Mouse (Mus musculus): ENCODE results near the gene Msln. TPM values are rescaled to one million over a fixed set of nuclear protein-coding genes. Genes with fewer than 3 reads are reported as not detected.

Msln gene
- 0.63 TPM in 1 of 2 replicates, not detected in the other for polyA plus RNA-seq (2014; fragmentation: Nextera tagmentation; extraction: Ambion mirVana)

DNA sequence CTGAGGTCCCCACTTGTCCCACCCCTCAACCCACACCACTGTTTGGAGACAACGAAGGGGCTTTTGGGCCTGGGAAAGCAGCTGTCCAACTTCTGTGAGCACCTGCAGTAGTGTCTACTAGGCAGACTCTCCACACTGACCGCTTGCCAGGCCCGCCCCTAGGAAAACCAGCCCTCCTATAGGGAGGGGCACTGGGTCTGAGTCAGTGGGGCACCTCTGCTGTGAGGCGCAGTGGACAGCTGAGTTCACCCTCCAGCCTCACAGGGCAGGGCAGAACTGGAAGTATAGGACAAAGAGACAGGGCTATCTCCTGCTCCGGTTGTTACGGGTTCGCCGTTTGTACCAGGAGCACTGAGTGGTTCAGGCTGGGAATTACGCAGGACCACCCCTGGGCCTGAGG, at the start of gene Msln:
Msln (minus strand) TSS at position 138 of the 400 bp plus-strand sequence.
- Histone ChIP-seq H3K4me1 (ENCODE audit: control insufficient read depth, insufficient read depth, low read length) (no peaks in the 10 kb centered on the region), H3K4me3 (ENCODE audit: low read depth, low read length) (no peak within 1 kb of the TSS), H3K9me3 (replicated peaks; ENCODE audit: control insufficient read depth, low read length) (no peaks in the 10 kb centered on the region), H3K9ac (replicated peaks; ENCODE audit: low read length) (no peak within 1 kb of the TSS), H3K27ac (replicated peaks; ENCODE audit: low read depth, low read length) (no peak within 1 kb of the TSS), H3K4me2 (ENCODE audit: low read depth, low read length) (no peak within 1 kb of the TSS), H3K36me3 (replicated peaks; ENCODE audit: control insufficient read depth, insufficient read depth, low read depth, low read length) (no peaks in the 10 kb centered on the region), H3K27me3 (ENCODE audit: control insufficient read depth, insufficient read depth, low read length) (no peaks in the 10 kb centered on the region)
- no peak for ATAC-seq (replicated peaks; ENCODE audit: insufficient number of reproducible peaks, low FRiP score, low TSS enrichment, low read depth)
- 80% methylated on average over 9 of the region's 9 CpGs for WGBS
- DNase-seq (ENCODE audit: low spot score): no peak

DNA sequence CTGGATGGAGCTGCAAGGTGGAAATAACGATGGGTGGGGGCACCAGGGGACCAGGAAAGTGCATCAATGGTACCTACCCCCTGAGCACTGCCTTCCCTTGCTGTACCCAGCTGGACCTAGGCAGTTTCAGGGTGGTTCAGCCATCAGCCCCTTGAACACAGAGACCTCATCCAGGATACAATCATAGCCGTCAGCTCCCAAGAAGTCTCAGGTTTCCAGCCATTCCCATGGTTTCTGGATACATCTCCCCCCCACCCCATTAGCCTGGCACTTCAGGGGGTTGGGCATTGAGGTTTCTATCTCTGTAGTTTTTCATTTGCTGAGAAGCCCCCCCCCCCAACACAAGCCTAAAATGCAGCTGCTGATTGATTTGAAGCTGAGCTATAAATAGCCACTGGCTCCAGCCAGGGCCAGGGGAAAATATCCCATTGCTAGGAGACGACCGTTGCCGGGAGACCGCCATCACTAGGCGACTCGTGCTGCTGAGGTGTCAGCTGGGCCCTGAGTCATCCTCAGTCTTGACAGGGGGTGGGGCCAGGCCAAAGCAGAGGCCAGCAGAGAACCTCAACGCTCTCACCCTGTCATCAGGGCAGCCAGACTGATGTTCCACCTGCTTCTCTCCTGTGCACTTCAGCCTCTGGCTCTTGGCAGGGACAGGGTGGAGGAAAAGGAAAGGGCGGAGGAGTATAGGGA, 48.8 kb upstream of the Msln start:
- Histone ChIP-seq H3K9ac (replicated peaks; ENCODE audit: low read length) (no peak overlapping the region), H3K4me3 (ENCODE audit: low read depth, low read length) (no peak overlapping the region), H3K4me2 (ENCODE audit: low read depth, low read length) (peak overlapping the region; percentile 16; the same call in 1 of the 2 replicates), H3K27me3 (ENCODE audit: control insufficient read depth, insufficient read depth, low read length) (peaks cover under 1% of the 10 kb centered on the region), H3K36me3 (replicated peaks; ENCODE audit: control insufficient read depth, insufficient read depth, low read depth, low read length) (no peaks in the 10 kb centered on the region), H3K9me3 (replicated peaks; ENCODE audit: control insufficient read depth, low read length) (no peaks in the 10 kb centered on the region), H3K4me1 (ENCODE audit: control insufficient read depth, insufficient read depth, low read length) (no peaks in the 10 kb centered on the region), H3K27ac (replicated peaks; ENCODE audit: low read depth, low read length) (no peak overlapping the region; the same call in 1 of the 2 replicates)
- ATAC-seq (replicated peaks; ENCODE audit: insufficient number of reproducible peaks, low FRiP score, low TSS enrichment, low read depth) (peak; percentile 79), DNase-seq (ENCODE audit: low spot score) (peak; percentile 51)
- WGBS: 6% methylated on average over 10 of the region's 10 CpGs

DNA sequence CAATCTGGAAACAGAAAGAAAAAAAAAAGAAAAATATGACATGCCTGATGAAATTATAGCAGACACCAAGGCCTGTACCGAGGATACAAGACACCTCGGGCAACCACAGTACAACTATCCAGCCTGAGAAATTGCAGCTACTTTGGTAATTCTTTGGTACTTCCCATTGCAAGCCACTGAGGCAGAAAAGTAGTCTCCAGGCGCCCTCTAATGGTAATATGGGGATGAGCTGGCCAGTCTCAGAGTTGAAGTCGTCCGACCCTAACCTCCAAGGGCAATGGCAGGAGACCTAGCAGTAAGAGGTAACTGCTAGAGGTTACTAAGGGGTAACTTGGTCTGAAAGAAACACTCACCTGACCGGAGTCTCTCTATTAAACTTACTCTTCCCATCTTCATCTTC, 46.9 kb upstream of the Msln start:
- no peaks in the 10 kb centered on the region for H3K36me3 ChIP-seq (replicated peaks; ENCODE audit: control insufficient read depth, insufficient read depth, low read depth, low read length)
- 6% methylated on average over 6 of the region's 6 CpGs for WGBS
- no peaks in the 10 kb centered on the region for H3K27me3 ChIP-seq (ENCODE audit: control insufficient read depth, insufficient read depth, low read length)
- no peak for ATAC-seq (replicated peaks; ENCODE audit: insufficient number of reproducible peaks, low FRiP score, low TSS enrichment, low read depth)
- no peak overlapping the region for H3K9ac ChIP-seq (replicated peaks; ENCODE audit: low read length)
- no peak overlapping the region for H3K4me2 ChIP-seq (ENCODE audit: low read depth, low read length)
- no peaks in the 10 kb centered on the region; the same call in 1 of the 2 replicates for H3K4me1 ChIP-seq (ENCODE audit: control insufficient read depth, insufficient read depth, low read length)
- DNase-seq (ENCODE audit: low spot score): peak; percentile 85
- no peaks in the 10 kb centered on the region for H3K9me3 ChIP-seq (replicated peaks; ENCODE audit: control insufficient read depth, low read length)
- H3K27ac ChIP-seq (replicated peaks; ENCODE audit: low read depth, low read length): no peak overlapping the region
- no peak overlapping the region for H3K4me3 ChIP-seq (ENCODE audit: low read depth, low read length)

DNA sequence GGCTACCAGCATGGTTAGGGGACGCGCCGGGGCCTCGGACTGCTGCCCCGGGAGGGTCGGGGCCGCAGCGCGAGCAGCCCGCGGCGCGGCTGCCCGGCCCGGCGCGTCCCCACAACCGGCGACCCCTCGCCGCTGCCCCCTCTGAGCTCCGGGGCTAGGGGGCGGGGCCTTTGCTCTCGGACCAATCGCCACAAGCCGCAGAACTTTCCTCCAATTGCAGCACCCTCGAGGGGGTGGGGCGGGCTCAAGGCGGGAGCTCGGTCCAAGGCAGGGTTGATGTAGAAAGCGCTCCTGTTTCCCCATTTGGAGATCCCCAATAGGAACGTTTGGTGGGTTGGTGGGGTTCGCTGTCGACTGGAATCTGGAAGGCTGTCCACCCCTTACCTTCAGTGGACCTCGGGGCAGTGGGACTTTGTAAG, 42.8 kb upstream of the Msln start, which contains the start of gene Metrn:
Metrn (minus strand) TSS at position 186 of the 419 bp plus-strand sequence.
- H3K9me3 ChIP-seq (replicated peaks; ENCODE audit: control insufficient read depth, low read length): no peaks in the 10 kb centered on the region
- peaks cover 7% of the 10 kb centered on the region for H3K4me1 ChIP-seq (ENCODE audit: control insufficient read depth, insufficient read depth, low read length)
- H3K4me2 ChIP-seq (ENCODE audit: low read depth, low read length): peak within 1 kb of the TSS; percentile 97
- H3K27me3 ChIP-seq (ENCODE audit: control insufficient read depth, insufficient read depth, low read length): no peaks in the 10 kb centered on the region
- DNase-seq (ENCODE audit: low spot score): peak; percentile 95
- H3K36me3 ChIP-seq (replicated peaks; ENCODE audit: control insufficient read depth, insufficient read depth, low read depth, low read length): no peaks in the 10 kb centered on the region
- H3K4me3 ChIP-seq (ENCODE audit: low read depth, low read length): peak within 1 kb of the TSS; percentile 80
- under 1% methylated on average over 35 of the region's 35 CpGs for WGBS
- H3K9ac ChIP-seq (replicated peaks; ENCODE audit: low read length): peak within 1 kb of the TSS; percentile 81
- peak; percentile 61 for ATAC-seq (replicated peaks; ENCODE audit: insufficient number of reproducible peaks, low FRiP score, low TSS enrichment, low read depth)
- H3K27ac ChIP-seq (replicated peaks; ENCODE audit: low read depth, low read length): peak within 1 kb of the TSS; percentile 68

DNA sequence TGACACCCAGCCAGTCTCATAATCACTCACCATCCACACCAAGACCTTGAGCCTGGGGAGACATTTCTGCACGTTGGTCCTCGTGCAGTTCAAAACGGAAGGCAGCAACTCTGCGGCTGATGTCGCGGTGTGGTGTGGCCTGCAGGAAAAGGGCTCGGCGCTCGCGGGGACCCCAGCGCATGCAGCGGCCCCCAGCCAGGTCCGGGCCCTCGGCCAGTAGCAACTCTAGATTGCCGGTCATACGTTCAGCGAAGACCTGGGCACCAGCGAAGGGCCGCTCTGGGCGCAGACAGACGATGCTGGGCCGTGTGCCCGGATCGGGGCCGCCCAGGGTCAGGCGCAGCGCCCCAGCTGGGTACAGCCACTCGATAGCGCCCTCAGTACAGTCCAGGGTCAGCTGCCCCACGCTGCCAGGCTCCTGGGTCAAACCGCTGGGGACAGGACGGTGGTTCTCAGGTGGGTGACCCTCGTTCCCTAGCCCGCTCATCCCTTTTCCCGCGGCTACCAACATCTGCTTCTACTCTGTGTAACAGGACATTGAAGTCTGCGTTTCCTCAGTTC, 42.1 kb upstream of the Msln start:
- H3K4me2 ChIP-seq (ENCODE audit: low read depth, low read length): peak overlapping the region; percentile 97
- DNase-seq (ENCODE audit: low spot score): no peak
- H3K9me3 ChIP-seq (replicated peaks; ENCODE audit: control insufficient read depth, low read length): no peaks in the 10 kb centered on the region
- peaks cover 7% of the 10 kb centered on the region for H3K4me1 ChIP-seq (ENCODE audit: control insufficient read depth, insufficient read depth, low read length)
- peak overlapping the region; percentile 68 for H3K27ac ChIP-seq (replicated peaks; ENCODE audit: low read depth, low read length)
- under 1% methylated on average over 36 of the region's 37 CpGs for WGBS
- peak overlapping the region; percentile 81 for H3K9ac ChIP-seq (replicated peaks; ENCODE audit: low read length)
- no peaks in the 10 kb centered on the region for H3K27me3 ChIP-seq (ENCODE audit: control insufficient read depth, insufficient read depth, low read length)
- H3K36me3 ChIP-seq (replicated peaks; ENCODE audit: control insufficient read depth, insufficient read depth, low read depth, low read length): no peaks in the 10 kb centered on the region
- peak overlapping the region; percentile 80 for H3K4me3 ChIP-seq (ENCODE audit: low read depth, low read length)
- no peak; the same call in 1 of the 2 replicates for ATAC-seq (replicated peaks; ENCODE audit: insufficient number of reproducible peaks, low FRiP score, low TSS enrichment, low read depth)

DNA sequence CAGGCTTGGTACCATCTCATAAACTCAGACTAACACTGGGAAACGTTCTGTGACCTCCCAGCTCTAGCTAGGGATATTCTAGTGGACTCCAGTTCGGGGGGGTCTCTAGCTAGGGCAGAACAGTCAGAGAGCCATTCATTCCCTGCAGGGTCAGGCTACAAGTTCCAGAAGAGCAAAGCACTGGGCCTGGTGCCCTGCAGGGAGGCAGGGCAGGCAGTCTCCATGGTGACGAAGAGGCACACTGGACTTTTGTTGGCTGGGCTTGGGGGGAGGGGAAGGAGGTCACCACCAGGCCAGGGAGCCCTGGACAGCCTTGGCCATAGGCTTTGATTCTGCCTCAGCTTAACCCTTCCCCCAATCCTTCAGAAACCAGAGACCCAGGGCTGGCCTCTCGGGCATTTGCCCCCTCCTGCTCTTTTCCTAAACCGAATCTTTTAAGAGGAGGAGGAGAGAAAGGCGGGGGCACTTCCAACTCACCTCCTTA, 41.5 kb upstream of the Msln start, which contains the start of gene AC134908.4:
AC134908.4 (minus strand) TSS at position 51 of the 484 bp plus-strand sequence.
- DNase-seq (ENCODE audit: low spot score): peak; percentile 65
- no peaks in the 10 kb centered on the region for H3K9me3 ChIP-seq (replicated peaks; ENCODE audit: control insufficient read depth, low read length)
- peak within 1 kb of the TSS; percentile 81 for H3K9ac ChIP-seq (replicated peaks; ENCODE audit: low read length)
- H3K27ac ChIP-seq (replicated peaks; ENCODE audit: low read depth, low read length): peak within 1 kb of the TSS; percentile 68
- peak within 1 kb of the TSS; percentile 80 for H3K4me3 ChIP-seq (ENCODE audit: low read depth, low read length)
- no peaks in the 10 kb centered on the region for H3K27me3 ChIP-seq (ENCODE audit: control insufficient read depth, insufficient read depth, low read length)
- 3% methylated on average over 6 of the region's 6 CpGs for WGBS
- peaks cover 7% of the 10 kb centered on the region for H3K4me1 ChIP-seq (ENCODE audit: control insufficient read depth, insufficient read depth, low read length)
- peak within 1 kb of the TSS; percentile 97 for H3K4me2 ChIP-seq (ENCODE audit: low read depth, low read length)
- 0 out of 2 replicates have a peak, but pooled peaks have one; percentile 24 for ATAC-seq (replicated peaks; ENCODE audit: insufficient number of reproducible peaks, low FRiP score, low TSS enrichment, low read depth)
- no peaks in the 10 kb centered on the region for H3K36me3 ChIP-seq (replicated peaks; ENCODE audit: control insufficient read depth, insufficient read depth, low read depth, low read length)

DNA sequence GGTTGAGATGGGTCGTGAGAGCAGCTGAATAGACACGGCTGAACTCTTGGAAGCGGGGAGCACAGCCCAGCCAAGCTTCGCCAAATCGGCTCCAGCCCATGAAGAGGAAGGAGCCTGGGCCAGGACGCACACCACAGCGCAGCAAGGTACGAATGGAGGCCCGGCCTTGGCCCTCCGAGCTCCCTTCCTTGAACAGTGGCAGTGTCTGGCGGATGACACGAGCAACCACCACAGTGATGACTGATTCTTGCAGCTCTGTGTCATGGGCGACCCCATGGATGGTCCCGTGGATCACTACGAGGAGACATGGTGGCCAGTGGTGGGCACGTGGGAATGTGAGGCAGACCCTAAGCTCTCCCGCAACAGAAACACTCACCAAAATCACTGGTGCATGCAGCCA, 40.8 kb upstream of the Msln start:
- Histone ChIP-seq H3K27ac (replicated peaks; ENCODE audit: low read depth, low read length) (peak overlapping the region; percentile 30; the same call in 1 of the 2 replicates), H3K9ac (replicated peaks; ENCODE audit: low read length) (peak overlapping the region; percentile 81), H3K27me3 (ENCODE audit: control insufficient read depth, insufficient read depth, low read length) (no peaks in the 10 kb centered on the region), H3K4me3 (ENCODE audit: low read depth, low read length) (peak overlapping the region; percentile 80), H3K36me3 (replicated peaks; ENCODE audit: control insufficient read depth, insufficient read depth, low read depth, low read length) (no peaks in the 10 kb centered on the region), H3K4me2 (ENCODE audit: low read depth, low read length) (peak overlapping the region; percentile 97), H3K9me3 (replicated peaks; ENCODE audit: control insufficient read depth, low read length) (no peaks in the 10 kb centered on the region), H3K4me1 (ENCODE audit: control insufficient read depth, insufficient read depth, low read length) (peaks cover 7% of the 10 kb centered on the region)
- ATAC-seq (replicated peaks; ENCODE audit: insufficient number of reproducible peaks, low FRiP score, low TSS enrichment, low read depth) (no peak), DNase-seq (ENCODE audit: low spot score) (no peak)
- WGBS: 70% methylated on average over 17 of the region's 17 CpGs

DNA sequence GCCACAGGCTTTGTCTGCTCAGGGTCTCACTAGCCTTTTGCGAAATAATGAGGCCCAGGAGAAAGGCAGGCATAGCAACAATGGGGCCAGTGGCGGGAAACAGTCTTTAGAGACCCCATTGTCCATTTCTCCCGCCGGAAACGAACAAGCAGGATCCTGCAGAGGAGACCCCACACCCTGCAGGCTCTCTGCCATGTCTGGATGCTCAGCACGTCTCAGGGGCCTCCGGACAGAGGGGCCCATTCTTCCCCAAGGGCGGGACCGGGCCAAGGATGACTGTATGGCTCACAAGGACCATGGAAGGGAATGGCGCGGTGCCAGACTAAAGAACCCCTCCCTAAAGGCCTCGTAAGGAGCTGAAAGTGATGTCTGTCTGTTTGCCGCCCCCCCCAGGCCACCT, 40.0 kb upstream of the Msln start:
- Histone ChIP-seq H3K9me3 (replicated peaks; ENCODE audit: control insufficient read depth, low read length) (no peaks in the 10 kb centered on the region), H3K27me3 (ENCODE audit: control insufficient read depth, insufficient read depth, low read length) (no peaks in the 10 kb centered on the region), H3K36me3 (replicated peaks; ENCODE audit: control insufficient read depth, insufficient read depth, low read depth, low read length) (no peaks in the 10 kb centered on the region), H3K4me1 (ENCODE audit: control insufficient read depth, insufficient read depth, low read length) (peaks cover 7% of the 10 kb centered on the region), H3K4me3 (ENCODE audit: low read depth, low read length) (peak overlapping the region; percentile 80; the same call in 1 of the 2 replicates), H3K9ac (replicated peaks; ENCODE audit: low read length) (peak overlapping the region; percentile 2; the same call in 1 of the 2 replicates), H3K27ac (replicated peaks; ENCODE audit: low read depth, low read length) (no peak overlapping the region), H3K4me2 (ENCODE audit: low read depth, low read length) (no peak overlapping the region)
- no peak for ATAC-seq (replicated peaks; ENCODE audit: insufficient number of reproducible peaks, low FRiP score, low TSS enrichment, low read depth)
- 44% methylated on average over 13 of the region's 13 CpGs for WGBS
- DNase-seq (ENCODE audit: low spot score): peak; percentile 22
